Mouse (Mus musculus): ENCODE results near the gene Acnat1.
A peak's percentile ranks its signal among the peaks of the same experiment; 100 is the strongest.
"Not testable (repeated sequence)": the region's sequence is repeated elsewhere in the genome, so short reads cannot be mapped to it uniquely, and the experiment has no call there.

The Acnat1 gene

GRCm38 (mm10) chr4:49473435-49474100 lies at the start of gene Acnat1:
Gene Acnat1 (minus strand): TSS chr4:49473912.
- DNase-seq = no peak

- peak; percentile 93 for DNase-seq
Measured at GRCm38 (mm10) chr4:49522576-49522975, 48.9 kb upstream of the Acnat1 start.

GRCm38 (mm10) chr4:49521346-49521745 lies 47.6 kb upstream of the Acnat1 start:
- DNase-seq = no peak

- peak; percentile 100 for DNase-seq
Measured at GRCm38 (mm10) chr4:49520572-49521340, 47.0 kb upstream of the Acnat1 start, which contains the start of the genes Mrpl50 and Zfp189. Gene Mrpl50 (minus strand): TSS chr4:49521093. Gene Zfp189 (plus strand): TSS chr4:49521176.

- DNase-seq = no peak
Measured at GRCm38 (mm10) chr4:49519476-49519875, 45.8 kb upstream of the Acnat1 start.

GRCm38 (mm10) chr4:49514441-49514840 lies 40.7 kb upstream of the Acnat1 start:
- DNase-seq = no peak

- DNase-seq = no peak
Measured at GRCm38 (mm10) chr4:49512636-49513035, 38.9 kb upstream of the Acnat1 start.

GRCm38 (mm10) chr4:49510236-49510835 lies 36.6 kb upstream of the Acnat1 start:
- not testable (repeated sequence) for DNase-seq

GRCm38 (mm10) chr4:49509183-49509582 lies 35.5 kb upstream of the Acnat1 start:
- no peak for DNase-seq

GRCm38 (mm10) chr4:49506386-49506785 lies 32.7 kb upstream of the Acnat1 start, which contains the start of gene Baat:
Gene Baat (minus strand): TSS chr4:49506557.
- no peak for DNase-seq

GRCm38 (mm10) chr4:49503563-49503962 lies 29.9 kb upstream of the Acnat1 start:
- DNase-seq = no peak

GRCm38 (mm10) chr4:49485934-49486650 lies 12.4 kb upstream of the Acnat1 start:
- DNase-seq = not testable (repeated sequence)

- DNase-seq = no peak
Measured at GRCm38 (mm10) chr4:49485442-49485841, 11.7 kb upstream of the Acnat1 start.

- no peak for DNase-seq
Measured at GRCm38 (mm10) chr4:49480896-49481295, 7.2 kb upstream of the Acnat1 start.

- DNase-seq = peak; percentile 52
Measured at GRCm38 (mm10) chr4:49480104-49480760, 6.5 kb upstream of the Acnat1 start.

GRCm38 (mm10) chr4:49479035-49479434 lies 5.3 kb upstream of the Acnat1 start:
- DNase-seq = not testable (repeated sequence)

GRCm38 (mm10) chr4:49478118-49478877 lies 4.6 kb upstream of the Acnat1 start:
- no peak for DNase-seq

GRCm38 (mm10) chr4:49474583-49474982 lies 871 bp upstream of the Acnat1 start:
- DNase-seq = no peak

- DNase-seq = no peak
Measured at GRCm38 (mm10) chr4:49469435-49470151, 4.1 kb downstream of the Acnat1 start.

GRCm38 (mm10) chr4:49467360-49467759 lies 6.4 kb downstream of the Acnat1 start:
- DNase-seq = no peak

GRCm38 (mm10) chr4:49456171-49456570 lies 17.5 kb downstream of the Acnat1 start:
- DNase-seq = no peak
